Mouse (Mus musculus) megakaryocyte, embryonic 14.5 days (primary cell): ENCODE measurements around the gene Fgf13. TPM values are rescaled to one million over a fixed set of nuclear protein-coding genes. Genes with fewer than 3 reads are reported as not detected.

Experiments
- H3K27me3 ChIP-seq: replicated peaks from 2 replicates; pipeline ENCODE3; 2012; ENCODE audit warnings: inconsistent platforms
- H3K36me3 ChIP-seq: replicated peaks from 2 replicates; pipeline ENCODE3; 2012; ENCODE audit warnings: low read length, inconsistent platforms, mixed read lengths
- H3K4me1 ChIP-seq: 2 replicates; pipeline ENCODE4 v1.6.1; 2012; ENCODE audit warnings: inconsistent platforms
- H3K4me3 ChIP-seq: replicated peaks from 2 replicates; pipeline ENCODE3; 2012; ENCODE audit warnings: moderate library complexity, mild to moderate bottlenecking, inconsistent platforms
- H3K9me3 ChIP-seq: 2 replicates; pipeline ENCODE4 v1.6.1; 2012; ENCODE audit warnings: inconsistent platforms
- FLI1 ChIP-seq: IDR thresholded peaks from 2 replicates; pipeline ENCODE4 v1.6.1; 2012; ENCODE audit warnings: low read length, inconsistent platforms, mixed read lengths
- GATA1 ChIP-seq: IDR thresholded peaks from 3 replicates; pipeline ENCODE4 v1.6.1; 2012; ENCODE audit warnings: mixed read lengths, low read length, inconsistent platforms, borderline replicate concordance
- polyA plus RNA-seq: library from polyadenylated mRNA; stranded (reverse); fragments of >175 nt; gene quantifications from 2 replicates; pipeline ENCODE4 v1.2.3, GENCODE M21; 2012; ENCODE audit warnings: low replicate concordance; ENCODE audit not compliant: insufficient read depth

Gene Fgf13
- polyA plus RNA-seq, 1 experiment: not detected

DNA sequence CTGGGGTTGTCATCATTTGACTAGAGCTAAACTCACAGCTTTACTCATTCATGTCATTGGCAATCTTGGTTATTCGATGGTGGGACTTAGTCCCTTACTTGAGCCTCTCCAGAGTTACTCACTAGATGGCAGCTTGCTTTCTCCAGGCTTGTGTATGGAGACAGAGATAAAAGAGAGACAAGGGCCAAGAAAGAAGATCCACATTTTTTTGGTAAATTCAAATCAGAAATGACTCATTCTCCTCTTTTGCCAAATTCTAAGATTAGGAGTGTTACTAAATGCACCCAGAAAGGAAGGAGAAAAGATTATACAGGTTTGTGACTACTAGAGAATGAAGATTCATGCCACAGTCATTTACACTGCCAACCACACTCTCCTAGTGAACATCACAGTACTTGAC lies 532.9 kb downstream of the Fgf13 start:
- H3K9me3 ChIP-seq: no peaks in the 10 kb centered on the region
- H3K4me3 ChIP-seq: no peak overlapping the region
- TF ChIP-seq FLI1 (no peak), GATA1 (no peak)
- H3K36me3 ChIP-seq: no peaks in the 10 kb centered on the region
- H3K4me1 ChIP-seq: no peaks in the 10 kb centered on the region
- no peaks in the 10 kb centered on the region for H3K27me3 ChIP-seq
